Mouse (Mus musculus) megakaryocyte, embryonic 14.5 days (primary cell): ENCODE data around the gene Pigr.

Source experiments
- FLI1 ChIP-seq: IDR thresholded peaks from 2 replicates; pipeline ENCODE4 v1.6.1; 2012; ENCODE audit warnings: low read length, inconsistent platforms, mixed read lengths
- GATA1 ChIP-seq: IDR thresholded peaks from 3 replicates; pipeline ENCODE4 v1.6.1; 2012; ENCODE audit warnings: mixed read lengths, low read length, inconsistent platforms, borderline replicate concordance

DNA sequence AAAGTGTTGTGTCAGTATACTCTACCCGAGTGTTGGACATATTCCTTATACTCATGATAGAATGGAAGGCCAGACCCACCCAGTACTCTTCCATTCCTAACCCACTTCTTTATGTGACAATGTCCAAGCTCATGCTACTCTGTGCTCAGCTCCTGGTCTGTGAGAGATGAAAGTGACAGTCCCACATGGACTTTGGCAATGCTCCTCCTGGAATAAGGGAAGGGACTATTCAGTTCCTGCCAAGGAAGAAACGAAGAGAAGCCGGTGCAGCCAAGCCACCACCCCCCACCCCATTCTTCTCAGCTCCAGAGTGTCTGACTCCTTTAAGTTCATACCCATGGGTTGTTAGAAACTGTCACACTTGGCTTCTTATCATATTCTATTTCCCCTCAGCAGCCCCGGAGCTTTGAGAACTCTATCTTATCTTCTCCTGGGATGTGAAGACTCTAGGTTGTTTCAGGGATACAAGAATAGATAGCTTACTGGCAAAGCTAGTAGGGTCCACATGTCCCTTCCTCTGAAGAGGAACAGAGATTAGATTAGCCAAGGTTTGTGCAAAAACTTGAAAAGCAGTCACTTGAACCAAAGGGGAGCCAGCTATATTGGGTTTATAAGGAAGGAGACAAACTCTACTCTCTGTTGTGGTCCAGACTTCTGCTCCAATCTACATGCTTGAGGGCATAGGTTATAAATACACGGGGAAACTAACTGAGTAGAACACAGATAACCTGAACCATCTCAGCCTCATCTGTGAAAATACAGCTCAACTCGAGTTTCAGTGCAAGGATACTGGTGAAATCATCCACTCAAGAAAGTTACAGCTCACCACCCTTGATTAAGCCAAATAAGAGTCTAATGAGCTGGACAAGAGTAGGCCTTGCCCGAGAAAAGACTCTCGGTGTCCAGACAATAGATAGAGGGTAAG, 3.7 kb downstream of the Pigr start:
- TF ChIP-seq FLI1 (no peak), GATA1 (no peak)
